Mouse (Mus musculus): ENCODE results near the gene Rae1. TPM values are rescaled to one million over a fixed set of nuclear protein-coding genes. Genes with fewer than 3 reads are reported as not detected.
A peak's percentile ranks its signal among the peaks of the same experiment; 100 is the strongest.

Rae1 gene
- polyA plus RNA-seq, 1 experiment from 2014 or later, result 143 TPM

DNA sequence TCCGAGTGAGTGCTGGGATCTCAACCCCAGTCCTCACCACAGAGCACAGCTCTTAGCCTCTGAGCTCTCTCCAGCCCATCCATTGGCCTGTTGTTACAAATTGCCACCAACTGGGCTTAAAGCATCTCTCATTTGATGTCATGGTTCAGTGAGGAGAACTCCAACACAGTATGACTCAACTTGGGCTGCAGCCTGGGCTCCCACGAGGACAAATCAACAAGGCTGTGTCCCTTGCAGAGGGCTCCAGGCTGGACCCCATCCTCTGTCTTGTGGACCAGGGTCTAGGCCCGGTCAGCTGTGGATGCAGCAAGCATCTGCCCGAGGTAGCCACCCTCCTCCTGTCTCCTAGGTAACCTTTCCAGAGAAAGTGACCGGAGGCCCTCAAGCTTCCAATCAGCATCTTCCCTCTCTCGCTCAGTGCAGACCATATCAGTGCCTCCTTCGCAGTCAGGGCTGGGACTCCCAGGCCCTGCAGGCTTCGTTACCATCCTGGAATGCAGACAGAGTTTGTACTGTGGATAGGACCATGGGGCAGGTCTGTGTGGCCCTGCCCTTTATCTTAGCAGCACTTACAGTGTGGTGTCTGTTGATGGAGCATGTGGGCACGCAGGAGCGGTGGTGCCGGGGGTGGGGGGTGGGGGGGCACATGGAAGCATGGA is 42.7 kb downstream of the Rae1 start:
- Histone ChIP-seq H3K36me3 (ENCODE audit: control insufficient read depth, insufficient read depth, low read length) (no peaks in the 10 kb centered on the region), H3K4me2 (ENCODE audit: low read length) (no peak overlapping the region), H3K27me3 (replicated peaks; ENCODE audit: control insufficient read depth, insufficient read depth, low read length) (no peaks in the 10 kb centered on the region), H3K4me3 (ENCODE audit: low read depth, low read length) (no peak overlapping the region), H3K27ac (ENCODE audit: low read depth) (no peak overlapping the region), H3K9me3 (ENCODE audit: control insufficient read depth, low read length) (no peaks in the 10 kb centered on the region), H3K9ac (ENCODE audit: low read length) (no peak overlapping the region), H3K4me1 (replicated peaks; ENCODE audit: control insufficient read depth, insufficient read depth, low read length) (no peaks in the 10 kb centered on the region)
- DNase-seq (ENCODE audit: low spot score) (no peak), ATAC-seq (replicated peaks; ENCODE audit: low FRiP score, low TSS enrichment, low read depth) (no peak)
- WGBS, result 72% methylated on average over 11 of the region's 11 CpGs

DNA sequence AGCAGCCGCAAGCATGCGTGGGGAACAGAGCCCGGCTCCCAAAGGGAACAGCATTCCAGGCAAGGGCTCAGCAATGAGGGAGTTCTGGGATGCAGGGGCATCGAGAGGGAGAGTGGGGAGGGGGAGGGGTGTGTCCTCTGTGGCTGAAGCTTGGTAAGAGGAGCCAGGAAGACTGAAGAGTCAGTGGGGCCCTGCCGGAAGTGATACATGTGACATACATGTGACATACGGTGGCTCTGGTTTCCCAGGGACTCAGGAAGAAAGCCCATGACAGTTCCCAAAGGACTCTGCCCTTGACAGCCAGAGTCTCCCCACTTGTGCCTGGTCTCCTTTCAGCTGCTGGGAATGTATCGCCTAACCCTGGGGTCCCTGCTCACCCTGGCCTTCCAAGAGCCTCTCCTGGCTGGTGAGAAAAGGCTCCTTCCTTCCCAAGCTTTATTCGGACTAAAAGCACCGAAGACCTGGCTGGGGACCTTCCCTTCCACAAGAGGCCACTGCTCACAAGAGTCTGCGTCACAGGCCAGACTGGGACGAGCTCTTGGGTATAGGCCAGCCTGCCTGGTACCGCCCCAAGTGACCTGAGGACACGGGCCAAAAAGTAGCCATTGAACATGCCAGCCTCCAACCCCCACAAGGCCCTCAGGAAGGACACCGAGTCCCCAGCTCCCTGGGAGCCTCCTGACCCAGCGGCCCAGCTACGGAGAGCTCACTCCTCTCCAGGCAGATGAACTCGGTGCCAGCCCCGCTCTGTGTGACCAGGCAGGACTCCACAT is 44.5 kb downstream of the Rae1 start:
- ATAC-seq (replicated peaks; ENCODE audit: low FRiP score, low TSS enrichment, low read depth), result no peak
- no peak overlapping the region for H3K4me3 ChIP-seq (ENCODE audit: low read depth, low read length)
- no peak overlapping the region for H3K9ac ChIP-seq (ENCODE audit: low read length)
- H3K27me3 ChIP-seq (replicated peaks; ENCODE audit: control insufficient read depth, insufficient read depth, low read length), result no peaks in the 10 kb centered on the region
- WGBS, result 79% methylated on average over 18 of the region's 18 CpGs
- no peaks in the 10 kb centered on the region for H3K4me1 ChIP-seq (replicated peaks; ENCODE audit: control insufficient read depth, insufficient read depth, low read length)
- H3K36me3 ChIP-seq (ENCODE audit: control insufficient read depth, insufficient read depth, low read length), result no peaks in the 10 kb centered on the region
- no peaks in the 10 kb centered on the region for H3K9me3 ChIP-seq (ENCODE audit: control insufficient read depth, low read length)
- H3K27ac ChIP-seq (ENCODE audit: low read depth), result no peak overlapping the region
- DNase-seq (ENCODE audit: low spot score), result no peak
- H3K4me2 ChIP-seq (ENCODE audit: low read length), result no peak overlapping the region

DNA sequence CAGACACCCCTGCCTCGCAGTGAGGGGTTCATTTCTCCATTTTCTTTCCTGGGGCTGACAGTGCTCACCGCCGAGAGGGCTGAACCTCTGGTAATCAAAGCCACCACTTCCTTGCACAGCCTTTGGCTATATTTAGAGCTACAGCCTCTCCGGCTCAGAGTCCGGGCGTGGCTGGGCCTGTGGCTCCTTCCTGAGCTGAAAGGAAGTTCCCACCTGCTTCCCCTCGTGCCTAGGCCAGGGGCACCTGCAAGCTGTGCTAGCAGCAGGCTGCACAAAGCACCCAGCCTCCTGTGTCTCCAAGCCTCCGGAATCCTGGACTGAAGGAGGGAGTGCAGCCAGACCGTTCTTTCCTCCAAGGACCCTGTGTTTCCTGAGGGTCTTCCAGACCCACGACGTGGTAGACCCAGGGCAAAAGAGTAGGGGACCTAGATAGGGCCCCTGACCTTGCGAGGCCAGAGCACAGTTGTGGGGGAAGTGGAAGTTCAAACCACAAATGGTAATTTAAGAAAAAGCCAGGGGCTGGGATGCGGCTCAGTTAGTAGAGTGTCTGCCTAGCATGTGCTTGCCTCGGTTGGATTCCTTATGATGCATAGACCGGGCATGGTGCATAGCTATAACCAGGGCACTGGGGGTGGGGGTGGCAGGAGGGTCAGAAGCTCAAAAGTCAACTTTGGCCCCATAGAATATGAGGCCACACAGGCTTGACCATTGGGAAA is 46.8 kb downstream of the Rae1 start:
- 73% methylated on average over 15 of the region's 15 CpGs for WGBS
- H3K27ac ChIP-seq (ENCODE audit: low read depth), result no peak overlapping the region
- ATAC-seq (replicated peaks; ENCODE audit: low FRiP score, low TSS enrichment, low read depth) (no peak), DNase-seq (ENCODE audit: low spot score) (no peak)
- no peaks in the 10 kb centered on the region for H3K27me3 ChIP-seq (replicated peaks; ENCODE audit: control insufficient read depth, insufficient read depth, low read length)
- H3K9me3 ChIP-seq (ENCODE audit: control insufficient read depth, low read length), result no peaks in the 10 kb centered on the region
- H3K4me1 ChIP-seq (replicated peaks; ENCODE audit: control insufficient read depth, insufficient read depth, low read length), result no peaks in the 10 kb centered on the region
- H3K4me3 ChIP-seq (ENCODE audit: low read depth, low read length), result no peak overlapping the region
- H3K36me3 ChIP-seq (ENCODE audit: control insufficient read depth, insufficient read depth, low read length), result no peaks in the 10 kb centered on the region
- H3K9ac ChIP-seq (ENCODE audit: low read length), result no peak overlapping the region
- no peak overlapping the region for H3K4me2 ChIP-seq (ENCODE audit: low read length)

DNA sequence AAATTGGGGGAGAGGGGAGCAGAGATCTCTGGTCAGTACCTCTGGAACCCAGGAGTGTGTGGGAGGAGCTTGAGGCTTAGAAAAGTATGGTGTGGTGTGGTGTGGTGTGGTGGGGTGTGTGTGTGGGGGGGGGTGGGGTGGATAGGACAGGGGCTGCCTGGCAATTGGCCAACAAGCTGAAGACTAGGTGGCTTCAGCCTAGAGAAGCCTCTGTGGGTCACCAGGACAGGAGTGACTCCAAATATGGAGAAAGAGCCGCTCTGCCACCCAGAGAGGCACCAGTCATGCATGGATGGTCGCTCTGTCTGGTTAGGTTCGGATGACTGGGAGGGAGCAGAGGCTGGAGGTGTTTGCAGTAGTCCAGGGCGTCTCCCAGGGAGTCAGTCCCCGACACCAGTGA is 47.6 kb downstream of the Rae1 start:
- H3K36me3 ChIP-seq (ENCODE audit: control insufficient read depth, insufficient read depth, low read length), result no peaks in the 10 kb centered on the region
- WGBS, result 82% methylated on average over 5 of the region's 5 CpGs
- no peak for ATAC-seq (replicated peaks; ENCODE audit: low FRiP score, low TSS enrichment, low read depth)
- DNase-seq (ENCODE audit: low spot score), result no peak
- H3K4me1 ChIP-seq (replicated peaks; ENCODE audit: control insufficient read depth, insufficient read depth, low read length), result no peaks in the 10 kb centered on the region
- no peaks in the 10 kb centered on the region for H3K9me3 ChIP-seq (ENCODE audit: control insufficient read depth, low read length)
- H3K27ac ChIP-seq (ENCODE audit: low read depth), result no peak overlapping the region
- no peak overlapping the region for H3K9ac ChIP-seq (ENCODE audit: low read length)
- no peak overlapping the region for H3K4me3 ChIP-seq (ENCODE audit: low read depth, low read length)
- no peak overlapping the region for H3K4me2 ChIP-seq (ENCODE audit: low read length)
- no peaks in the 10 kb centered on the region for H3K27me3 ChIP-seq (replicated peaks; ENCODE audit: control insufficient read depth, insufficient read depth, low read length)

DNA sequence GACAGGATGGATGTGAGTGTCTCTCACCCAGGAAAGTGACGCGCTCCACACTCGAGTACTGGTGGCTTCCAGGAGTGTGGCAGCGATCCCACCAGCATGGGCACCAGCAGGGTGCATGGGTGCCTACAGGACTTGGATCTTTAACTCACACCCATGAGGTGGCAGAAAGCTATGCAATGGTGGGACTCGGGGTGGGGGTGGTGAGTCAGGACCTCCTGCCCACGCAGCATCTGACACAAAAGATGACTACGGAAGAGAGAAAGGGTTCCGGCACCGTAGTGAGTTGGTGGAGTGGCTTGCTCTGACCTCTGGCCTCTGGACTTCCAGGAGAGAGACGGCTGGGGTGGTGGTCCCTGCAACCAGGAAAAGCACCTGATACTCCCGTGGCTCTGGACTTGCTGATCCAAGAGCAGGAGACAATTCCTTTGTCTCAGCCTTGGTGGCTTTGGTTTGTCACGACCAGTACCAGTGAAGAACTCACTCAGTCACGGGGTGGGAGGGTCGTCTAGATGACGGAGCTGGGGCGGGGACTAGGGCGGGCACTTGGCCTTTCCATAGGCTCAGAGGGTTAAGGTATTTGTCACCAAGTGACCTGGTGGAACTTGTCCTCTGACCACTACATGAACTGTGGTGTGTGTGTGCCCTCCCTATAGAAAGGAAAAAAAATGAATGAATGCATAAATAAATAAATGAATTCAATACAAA is 48.3 kb downstream of the Rae1 start:
- Histone ChIP-seq H3K4me3 (ENCODE audit: low read depth, low read length) (no peak overlapping the region), H3K9me3 (ENCODE audit: control insufficient read depth, low read length) (no peaks in the 10 kb centered on the region), H3K9ac (ENCODE audit: low read length) (no peak overlapping the region), H3K4me2 (ENCODE audit: low read length) (no peak overlapping the region), H3K27ac (ENCODE audit: low read depth) (no peak overlapping the region), H3K4me1 (replicated peaks; ENCODE audit: control insufficient read depth, insufficient read depth, low read length) (no peaks in the 10 kb centered on the region), H3K27me3 (replicated peaks; ENCODE audit: control insufficient read depth, insufficient read depth, low read length) (no peaks in the 10 kb centered on the region), H3K36me3 (ENCODE audit: control insufficient read depth, insufficient read depth, low read length) (no peaks in the 10 kb centered on the region)
- 61% methylated on average over 17 of the region's 17 CpGs for WGBS
- DNase-seq (ENCODE audit: low spot score) (no peak), ATAC-seq (replicated peaks; ENCODE audit: low FRiP score, low TSS enrichment, low read depth) (no peak)

DNA sequence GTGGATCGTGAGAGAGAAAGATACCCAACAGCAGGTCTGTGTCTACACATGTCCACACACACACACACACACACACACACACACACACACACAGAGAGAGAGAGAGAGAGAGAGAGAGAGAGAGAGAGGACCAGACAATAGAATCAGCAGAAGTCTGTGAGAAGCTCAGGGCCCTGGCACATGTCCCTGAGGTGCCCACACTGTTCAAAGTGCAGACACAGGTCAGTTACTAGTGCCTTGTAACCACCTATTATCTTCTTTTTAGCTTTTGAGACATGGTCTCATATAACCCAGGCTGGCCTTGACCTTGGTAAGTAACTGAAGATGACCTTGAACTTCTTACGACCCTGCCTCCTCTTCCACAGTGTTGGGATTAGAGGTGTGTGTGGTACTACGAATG is 49.3 kb downstream of the Rae1 start:
- Histone ChIP-seq H3K4me3 (ENCODE audit: low read depth, low read length) (no peak overlapping the region), H3K27me3 (replicated peaks; ENCODE audit: control insufficient read depth, insufficient read depth, low read length) (no peaks in the 10 kb centered on the region), H3K9me3 (ENCODE audit: control insufficient read depth, low read length) (no peaks in the 10 kb centered on the region), H3K4me1 (replicated peaks; ENCODE audit: control insufficient read depth, insufficient read depth, low read length) (no peaks in the 10 kb centered on the region), H3K27ac (ENCODE audit: low read depth) (no peak overlapping the region), H3K36me3 (ENCODE audit: control insufficient read depth, insufficient read depth, low read length) (no peaks in the 10 kb centered on the region), H3K9ac (ENCODE audit: low read length) (no peak overlapping the region), H3K4me2 (ENCODE audit: low read length) (no peak overlapping the region)
- no peak for DNase-seq (ENCODE audit: low spot score)
- WGBS, result 82% methylated on average over 3 of the region's 3 CpGs
- ATAC-seq (replicated peaks; ENCODE audit: low FRiP score, low TSS enrichment, low read depth), result no peak

DNA sequence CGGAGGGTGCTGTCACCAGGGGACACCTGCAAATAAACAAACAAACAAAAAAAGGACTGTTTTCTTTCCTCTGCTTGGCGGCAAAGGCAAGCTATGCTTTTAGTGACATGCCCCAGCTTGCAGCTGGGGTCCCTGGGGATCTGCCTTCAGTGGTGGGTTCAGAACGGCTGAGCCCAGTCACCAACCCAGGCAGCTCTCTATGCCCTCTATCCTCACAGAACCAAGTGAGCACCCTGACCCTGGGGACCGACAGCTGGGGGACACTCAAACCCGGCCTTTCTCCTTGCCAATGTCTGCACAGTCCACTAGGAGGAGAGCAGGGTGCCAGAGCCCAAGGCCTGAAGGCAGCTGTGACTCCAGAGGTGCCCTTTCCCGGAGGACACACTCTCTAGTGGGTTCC is 49.9 kb downstream of the Rae1 start:
- Histone ChIP-seq H3K4me3 (ENCODE audit: low read depth, low read length) (no peak overlapping the region), H3K27ac (ENCODE audit: low read depth) (no peak overlapping the region), H3K4me2 (ENCODE audit: low read length) (no peak overlapping the region), H3K27me3 (replicated peaks; ENCODE audit: control insufficient read depth, insufficient read depth, low read length) (no peaks in the 10 kb centered on the region), H3K36me3 (ENCODE audit: control insufficient read depth, insufficient read depth, low read length) (no peaks in the 10 kb centered on the region), H3K4me1 (replicated peaks; ENCODE audit: control insufficient read depth, insufficient read depth, low read length) (no peaks in the 10 kb centered on the region), H3K9ac (ENCODE audit: low read length) (no peak overlapping the region), H3K9me3 (ENCODE audit: control insufficient read depth, low read length) (no peaks in the 10 kb centered on the region)
- 54% methylated on average over 6 of the region's 6 CpGs for WGBS
- DNase-seq (ENCODE audit: low spot score), result no peak
- no peak for ATAC-seq (replicated peaks; ENCODE audit: low FRiP score, low TSS enrichment, low read depth)

DNA sequence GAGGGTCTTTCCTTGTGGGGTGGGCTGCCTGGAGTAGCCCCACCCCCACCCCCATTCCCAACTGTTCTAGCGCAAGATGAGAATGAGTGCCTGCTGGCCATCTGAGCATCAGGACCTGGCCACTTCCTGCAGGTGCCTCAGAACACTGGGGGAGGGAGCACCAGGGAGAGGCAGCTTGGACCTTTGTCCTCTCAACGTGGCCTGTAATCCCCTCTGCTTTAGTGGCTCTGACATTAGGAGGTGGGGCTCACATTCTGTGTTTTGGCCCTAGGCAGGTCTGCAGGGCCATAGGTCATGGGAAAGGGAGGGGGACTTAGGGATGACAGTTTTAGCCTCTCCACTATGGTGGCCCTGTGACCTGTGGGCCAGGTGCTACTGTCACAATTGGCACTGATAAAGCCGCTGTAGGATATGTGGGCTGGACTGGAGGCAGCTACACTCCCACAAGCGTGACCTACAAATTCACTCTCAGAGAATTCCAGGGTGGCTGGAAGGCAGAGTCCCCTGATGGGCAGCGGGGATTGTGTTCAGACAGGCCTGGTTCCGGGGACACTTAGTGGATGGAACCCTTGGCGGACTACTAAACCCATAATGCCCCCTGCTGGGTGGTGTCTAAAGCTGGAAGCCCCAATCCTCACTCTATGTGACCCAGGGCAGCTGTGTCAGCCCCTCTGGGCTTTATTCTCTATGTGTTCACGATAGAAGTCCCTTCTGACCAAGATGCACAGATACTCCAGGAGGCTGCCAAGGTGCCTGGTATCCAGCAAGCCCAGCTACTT is 50.9 kb downstream of the Rae1 start:
- Histone ChIP-seq H3K4me1 (replicated peaks; ENCODE audit: control insufficient read depth, insufficient read depth, low read length) (no peaks in the 10 kb centered on the region), H3K4me3 (ENCODE audit: low read depth, low read length) (no peak overlapping the region), H3K9ac (ENCODE audit: low read length) (no peak overlapping the region), H3K36me3 (ENCODE audit: control insufficient read depth, insufficient read depth, low read length) (no peaks in the 10 kb centered on the region), H3K9me3 (ENCODE audit: control insufficient read depth, low read length) (no peaks in the 10 kb centered on the region), H3K27me3 (replicated peaks; ENCODE audit: control insufficient read depth, insufficient read depth, low read length) (no peaks in the 10 kb centered on the region), H3K27ac (ENCODE audit: low read depth) (no peak overlapping the region), H3K4me2 (ENCODE audit: low read length) (no peak overlapping the region)
- 46% methylated on average over 8 of the region's 8 CpGs for WGBS
- peak; percentile 69 for ATAC-seq (replicated peaks; ENCODE audit: low FRiP score, low TSS enrichment, low read depth)
- no peak for DNase-seq (ENCODE audit: low spot score)
